Mouse (Mus musculus) hematopoietic stem cell, adult 5-6 weeks (primary cell): ENCODE measurements around the gene Kctd2. TPM values are rescaled to one million over a fixed set of nuclear protein-coding genes. Genes with fewer than 3 reads are reported as not detected.

Source experiments
- ATAC-seq, 2 experiments: fragments of 125-278 bp in 1 of 2; replicated peaks in 1 of 2; 2 replicates each; pipeline ENCODE4 v1.8.0; 2016 to 2017; ENCODE audit warnings: inconsistent platforms in 2 of 2, mild to moderate bottlenecking in 2 of 2, moderate number of reproducible peaks in 2 of 2, low read depth in 1 of 2, moderate TSS enrichment in 1 of 2; ENCODE audit not compliant: low FRiP score in 2 of 2, poor library complexity in 2 of 2, severe bottlenecking in 2 of 2, insufficient read depth in 1 of 2, low TSS enrichment in 1 of 2
- total RNA-seq: library from RNA; stranded (forward); fragments of 172-1452, 232-1000 nt; gene quantifications from 2 replicates; pipeline ENCODE4 v1.2.3, GENCODE M21; 2017

Kctd2 gene
- total RNA-seq, 1 experiment from 2014 or later, result 15.0 TPM

GRCm38 (mm10) chr11:115391358-115391757 lies 28.6 kb upstream of the Kctd2 start:
- ATAC-seq, result no peak

- no peak for ATAC-seq
Measured at GRCm38 (mm10) chr11:115393721-115394325, 26.1 kb upstream of the Kctd2 start.

GRCm38 (mm10) chr11:115398085-115398484 lies 21.8 kb upstream of the Kctd2 start:
- no peak for ATAC-seq

- no peak for ATAC-seq
Measured at GRCm38 (mm10) chr11:115400126-115400525, 19.8 kb upstream of the Kctd2 start.

GRCm38 (mm10) chr11:115400630-115401391 lies 19.1 kb upstream of the Kctd2 start:
- ATAC-seq, result no peak

GRCm38 (mm10) chr11:115403338-115404124 lies 16.4 kb upstream of the Kctd2 start, which contains the start of gene Mrpl58:
TSS of gene Mrpl58 (plus strand) at chr11:115403752.
- peak; percentile 90 to 91 for ATAC-seq

GRCm38 (mm10) chr11:115405723-115406122 lies 14.2 kb upstream of the Kctd2 start:
- ATAC-seq, result no peak

- no peak for ATAC-seq
Measured at GRCm38 (mm10) chr11:115406858-115407401, 13.0 kb upstream of the Kctd2 start.

GRCm38 (mm10) chr11:115408266-115408920 lies 11.5 kb upstream of the Kctd2 start:
- ATAC-seq, result no peak

GRCm38 (mm10) chr11:115409556-115409955 lies 10.4 kb upstream of the Kctd2 start:
- no peak for ATAC-seq

- no peak for ATAC-seq
Measured at GRCm38 (mm10) chr11:115420336-115421190, 635 bp downstream of the Kctd2 start.

GRCm38 (mm10) chr11:115421328-115421727 lies 1.4 kb downstream of the Kctd2 start:
- ATAC-seq, result no peak

- no peak for ATAC-seq
Measured at GRCm38 (mm10) chr11:115421972-115422371, 2.0 kb downstream of the Kctd2 start.

- ATAC-seq, result no peak
Measured at GRCm38 (mm10) chr11:115423091-115423490, 3.2 kb downstream of the Kctd2 start.

GRCm38 (mm10) chr11:115424666-115425065 lies 4.7 kb downstream of the Kctd2 start:
- ATAC-seq, result no peak

- ATAC-seq, result no peak
Measured at GRCm38 (mm10) chr11:115425671-115426070, 5.7 kb downstream of the Kctd2 start.
